Mouse (Mus musculus) hindbrain, postnatal 0 days (tissue): ENCODE measurements around the gene Srsf4. TPM values are rescaled to one million over a fixed set of nuclear protein-coding genes. Genes with fewer than 3 reads are reported as not detected.

Experiments used
- ATAC-seq: fragments of 200-750 bp; cut with Nextera tagmentation; 2 replicates; pipeline ENCODE4 v1.8.0; 2017; ENCODE audit warnings: mild to moderate bottlenecking, moderate TSS enrichment, moderate library complexity
- DNase-seq: peaks from one replicate; pipeline ENCODE4 v3.0.0-alpha.2; 2015; ENCODE audit warnings: low spot score
- H3K27ac ChIP-seq: fragments of 300-500 bp; sonication (generic); 2 replicates; pipeline ENCODE4 v1.5.1; 2014; ENCODE audit warnings: mild to moderate bottlenecking
- H3K27me3 ChIP-seq: fragments of 300-500 bp; sonication (generic); 2 replicates; pipeline ENCODE4 v1.6.1; 2014; ENCODE audit warnings: low read length, mixed read lengths; ENCODE audit not compliant: insufficient read depth
- H3K36me3 ChIP-seq: fragments of 300-500 bp; sonication (generic); 2 replicates; pipeline ENCODE4 v1.6.1; 2014; ENCODE audit warnings: low read length, mixed read lengths; ENCODE audit not compliant: insufficient read depth
- H3K4me1 ChIP-seq: fragments of 300-500 bp; sonication (generic); 2 replicates; pipeline ENCODE4 v1.6.1; 2014; ENCODE audit warnings: antibody characterized with exemption, low read length, mixed read lengths; ENCODE audit not compliant: insufficient read depth
- H3K4me2 ChIP-seq: fragments of 300-500 bp; sonication (generic); 2 replicates; pipeline ENCODE4 v1.6.1; 2014; ENCODE audit warnings: low read depth, mild to moderate bottlenecking, low read length, moderate library complexity, mixed read lengths
- H3K4me3 ChIP-seq: fragments of 300-500 bp; sonication (generic); 2 replicates; pipeline ENCODE4 v1.5.1; 2014; ENCODE audit warnings: low read length
- H3K9ac ChIP-seq: fragments of 300-500 bp; sonication (generic); replicated peaks from 2 replicates; pipeline ENCODE4 v1.6.1; 2014; ENCODE audit warnings: mild to moderate bottlenecking, low read length, moderate library complexity, mixed read lengths
- H3K9me3 ChIP-seq: fragments of 300-500 bp; sonication (generic); 2 replicates; pipeline ENCODE4 v1.6.1; 2016; ENCODE audit warnings: low read length, mixed read lengths
- CTCF ChIP-seq: IDR thresholded peaks from 2 replicates; pipeline ENCODE4 v1.5.1; 2016; ENCODE audit warnings: antibody characterized with exemption, control low read depth, low read depth
- WGBS: fragments of 180-500 bp; shearing (Covaris S2); extraction: QIAGEN DNeasy Blood & Tissue Kit; methylation state at CpG from one replicate; pipeline ENCODE4 v1.1.7; 2014; 5-methylcytosine and 5-hydroxymethylcytosine counted together
- polyA plus RNA-seq: library from polyadenylated mRNA; unstranded; fragments of >200 nt; fragmentation: Nextera tagmentation; extraction: Ambion mirVana; gene quantifications from 2 replicates; pipeline ENCODE4 v1.2.1, GENCODE M21; 2015
- total RNA-seq: library from RNA; depleted of rRNA; stranded (reverse); fragments of >200 nt; gene quantifications from 2 replicates; pipeline ENCODE4 v1.2.3, GENCODE M21; 2014

Srsf4 gene
- total and polyA plus RNA-seq, 2 experiments from 2014 or later = 25.9 to 76.0 TPM

DNA sequence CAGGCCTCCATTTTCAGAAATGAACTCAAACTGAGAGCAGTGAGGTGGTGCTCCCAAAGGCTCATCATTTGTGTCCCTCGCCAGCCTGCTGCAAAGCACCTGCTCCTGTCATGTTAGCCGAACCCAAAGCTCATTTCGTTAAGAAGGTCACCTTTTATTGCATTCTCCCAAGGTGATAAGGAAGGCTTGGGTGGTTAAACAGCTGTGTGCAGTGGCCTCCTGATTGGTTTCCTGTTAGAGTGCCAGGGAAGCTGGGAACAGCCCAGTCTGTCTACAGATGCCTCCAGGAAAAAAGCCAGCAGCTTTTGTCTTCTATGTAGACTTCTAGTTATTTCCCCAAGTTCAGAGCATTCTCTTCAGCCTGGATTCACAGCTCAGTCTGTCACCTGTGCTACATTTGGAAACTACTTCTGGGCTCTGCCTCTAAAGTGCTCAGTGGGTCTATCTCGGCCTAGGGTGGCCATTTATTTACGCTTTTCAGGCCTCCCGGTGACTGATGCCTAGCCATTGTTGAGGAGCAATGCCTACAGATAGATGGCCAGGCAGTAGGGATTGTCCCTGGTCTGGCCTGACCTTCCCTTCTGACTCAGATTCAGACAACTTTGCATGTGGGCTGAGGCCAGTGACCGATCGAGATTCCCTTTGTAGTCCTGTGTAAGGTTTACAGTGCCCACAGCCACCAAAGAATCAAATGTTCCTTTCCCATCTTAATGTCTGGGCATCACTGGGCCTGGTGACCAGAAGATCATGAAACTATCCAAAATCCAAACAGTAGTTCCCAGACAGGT lies 27.2 kb upstream of the Srsf4 start:
- H3K4me2 ChIP-seq = no peak overlapping the region
- 84% methylated on average over 8 of the region's 8 CpGs for WGBS
- DNase-seq (no peak), ATAC-seq (no peak)
- H3K9me3 ChIP-seq = no peaks in the 10 kb centered on the region
- 0 out of 2 replicates have a peak, but pooled peaks cover 4% of the 10 kb centered on the region for H3K27me3 ChIP-seq
- peaks cover 4% of the 10 kb centered on the region; the same call in 1 of the 2 replicates for H3K4me1 ChIP-seq
- TF ChIP-seq CTCF = no peak
- H3K9ac ChIP-seq = no peak overlapping the region
- H3K36me3 ChIP-seq = no peaks in the 10 kb centered on the region
- no peak overlapping the region for H3K4me3 ChIP-seq
- no peak overlapping the region for H3K27ac ChIP-seq

DNA sequence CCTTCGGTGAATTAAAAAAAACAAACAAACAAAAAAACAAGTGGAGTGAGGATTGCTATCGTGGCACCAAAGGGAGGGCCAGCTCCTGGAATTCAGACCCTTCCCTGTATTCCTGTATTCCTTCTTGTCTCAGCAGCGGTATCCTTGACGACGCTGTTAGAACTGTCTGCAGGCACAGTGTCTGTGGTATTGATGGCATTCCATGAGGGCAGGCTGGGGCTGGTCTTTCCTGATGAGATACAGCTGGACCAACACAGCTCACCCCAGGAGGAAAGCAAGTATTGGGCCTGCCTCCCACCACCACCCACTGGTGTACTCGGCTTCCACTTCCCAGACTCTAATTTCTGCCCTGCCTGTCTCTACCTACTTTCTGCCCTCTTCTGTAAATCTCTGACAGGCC lies 25.3 kb upstream of the Srsf4 start:
- TF ChIP-seq CTCF = no peak
- H3K4me3 ChIP-seq = no peak overlapping the region
- H3K9me3 ChIP-seq = no peaks in the 10 kb centered on the region
- H3K27ac ChIP-seq = no peak overlapping the region
- no peak for DNase-seq
- no peak overlapping the region for H3K9ac ChIP-seq
- no peak overlapping the region for H3K4me2 ChIP-seq
- H3K27me3 ChIP-seq = no peaks in the 10 kb centered on the region
- peaks cover 4% of the 10 kb centered on the region; the same call in 1 of the 2 replicates for H3K4me1 ChIP-seq
- no peak for ATAC-seq
- H3K36me3 ChIP-seq = no peaks in the 10 kb centered on the region
- WGBS = 70% methylated on average over 6 of the region's 6 CpGs

DNA sequence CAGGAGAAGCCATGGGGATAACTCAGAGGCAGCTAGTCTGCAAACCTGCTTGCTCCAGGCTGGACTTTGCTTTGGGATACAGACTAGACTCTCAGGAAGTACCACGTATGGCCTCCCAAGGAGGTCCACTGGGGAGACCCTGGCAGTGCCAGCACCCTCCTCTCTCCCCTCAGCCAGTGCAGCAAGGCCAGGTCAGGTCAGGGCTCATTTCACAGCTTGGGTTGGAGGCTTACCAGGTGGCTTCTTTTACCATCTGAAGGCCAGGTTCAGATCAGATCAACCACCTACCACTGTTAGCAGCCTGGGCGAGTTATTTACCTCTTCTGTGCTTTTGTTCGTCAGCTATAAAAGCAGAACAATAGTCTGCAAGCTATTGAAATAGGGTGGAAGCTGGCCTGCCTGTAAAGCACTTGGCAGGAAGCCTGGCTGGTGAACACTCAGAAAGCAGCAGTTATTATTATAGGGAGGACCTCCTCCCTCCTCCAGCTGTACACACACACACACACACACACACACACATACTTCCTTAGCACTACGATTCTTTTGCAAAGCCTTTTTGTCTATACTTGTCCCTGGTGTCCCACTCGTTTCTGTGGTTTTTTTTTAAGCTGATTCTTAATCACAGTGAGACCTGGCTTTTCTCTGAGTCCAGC lies 23.3 kb upstream of the Srsf4 start:
- Histone ChIP-seq H3K27ac (peak overlapping the region; percentile 51; the same call in 1 of the 2 replicates), H3K4me3 (no peak overlapping the region), H3K9ac (0 out of 2 replicates have a peak overlapping the region, but pooled peaks have one; percentile 9), H3K4me2 (no peak overlapping the region), H3K36me3 (no peaks in the 10 kb centered on the region), H3K27me3 (no peaks in the 10 kb centered on the region), H3K4me1 (no peaks in the 10 kb centered on the region), H3K9me3 (no peaks in the 10 kb centered on the region)
- TF ChIP-seq CTCF = no peak
- 16% methylated on average over 5 of the region's 5 CpGs for WGBS
- DNase-seq = peak; percentile 53
- ATAC-seq = no peak

DNA sequence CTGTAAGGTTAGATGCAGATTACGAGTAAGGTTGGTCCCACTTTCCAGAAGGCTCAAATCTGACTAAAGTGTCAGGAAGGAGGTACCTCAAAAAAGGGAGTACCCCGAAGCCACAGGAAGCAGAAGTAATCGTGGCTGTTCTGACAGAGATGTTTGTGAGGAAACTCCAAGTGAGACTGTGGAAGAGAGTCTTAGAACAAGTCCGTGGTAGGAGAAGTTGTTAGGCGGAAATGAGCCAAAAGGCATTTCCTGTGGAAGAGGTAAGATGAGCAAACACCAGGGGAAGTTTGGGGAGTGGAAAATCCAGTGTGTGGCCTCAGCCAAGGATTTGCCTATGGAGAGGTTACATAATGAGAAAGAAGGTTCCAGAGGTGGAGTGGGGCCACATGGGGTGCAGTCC lies 18.5 kb upstream of the Srsf4 start:
- peaks cover 11% of the 10 kb centered on the region; the same call in 1 of the 2 replicates for H3K36me3 ChIP-seq
- WGBS = 85% methylated on average over 5 of the region's 5 CpGs
- TF ChIP-seq CTCF = no peak
- no peak overlapping the region for H3K4me2 ChIP-seq
- no peaks in the 10 kb centered on the region for H3K4me1 ChIP-seq
- H3K9ac ChIP-seq = no peak overlapping the region
- no peaks in the 10 kb centered on the region for H3K9me3 ChIP-seq
- H3K4me3 ChIP-seq = no peak overlapping the region
- ATAC-seq (no peak), DNase-seq (no peak)
- no peak overlapping the region for H3K27ac ChIP-seq
- H3K27me3 ChIP-seq = no peaks in the 10 kb centered on the region

DNA sequence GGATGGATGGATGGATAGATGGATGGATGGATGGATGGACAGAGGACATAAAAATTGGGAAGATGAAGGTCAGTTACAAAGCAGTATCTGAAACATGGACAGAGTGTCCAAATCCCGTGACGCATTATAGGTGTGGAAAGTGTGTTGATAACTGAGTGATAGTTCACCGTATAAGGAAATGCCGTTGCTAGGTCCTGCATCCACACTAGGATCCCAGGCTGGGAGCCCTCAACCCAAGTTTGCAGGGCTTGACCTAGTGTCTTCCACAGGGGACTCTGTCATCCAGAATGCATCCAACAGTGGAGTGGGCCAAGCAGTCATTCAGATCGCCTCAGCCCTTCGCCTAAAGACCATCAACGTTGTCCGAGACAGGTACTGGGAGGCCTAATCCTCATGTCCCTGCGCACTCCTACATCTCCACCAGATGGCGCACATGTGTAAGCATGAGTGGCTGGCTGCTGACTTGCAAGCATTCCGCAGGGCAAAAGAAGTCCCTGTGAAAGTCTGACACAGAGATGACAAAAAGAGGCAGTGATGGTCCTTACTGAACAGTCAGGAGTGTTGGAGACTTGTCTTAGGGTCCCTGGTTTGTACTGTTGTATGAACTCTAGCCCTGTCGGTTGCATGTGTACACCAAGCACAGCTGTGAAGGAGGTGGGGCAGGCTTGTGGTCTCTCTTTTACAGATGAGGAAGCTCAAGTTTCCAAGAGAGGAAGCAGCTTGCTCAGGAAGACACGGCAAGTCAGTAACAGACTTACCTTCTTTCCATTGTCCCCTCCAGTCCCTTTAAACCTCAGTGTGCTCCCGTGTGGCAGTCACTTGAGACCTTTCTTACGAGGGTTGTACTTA lies 12.7 kb upstream of the Srsf4 start:
- no peak overlapping the region for H3K9ac ChIP-seq

DNA sequence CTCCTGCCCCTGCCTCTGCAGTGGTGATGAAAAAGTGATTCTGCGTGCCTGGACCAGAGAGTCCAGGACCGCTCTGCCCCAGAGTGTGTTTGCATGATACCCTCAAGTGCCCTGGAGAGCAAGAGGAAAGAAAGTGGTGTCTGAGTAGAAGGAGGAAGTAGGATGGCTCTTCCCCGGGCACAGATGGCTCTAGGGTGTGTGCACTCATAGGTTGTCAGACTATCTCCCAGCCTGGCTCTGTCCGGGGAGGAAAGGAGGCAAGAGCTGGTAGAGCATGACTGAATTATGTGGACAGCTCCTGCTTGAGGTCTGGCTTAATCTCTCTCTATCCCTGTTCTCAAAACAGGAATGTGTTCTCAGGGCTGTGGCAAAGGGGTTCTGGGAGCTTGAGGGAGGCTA lies 12.1 kb upstream of the Srsf4 start:
- DNase-seq (no peak), ATAC-seq (no peak)
- no peak for TF ChIP-seq CTCF
- Histone ChIP-seq H3K4me1 (no peaks in the 10 kb centered on the region), H3K9me3 (no peaks in the 10 kb centered on the region), H3K4me3 (no peak overlapping the region), H3K4me2 (no peak overlapping the region), H3K36me3 (peaks cover 20% of the 10 kb centered on the region; the same call in 1 of the 2 replicates), H3K27ac (no peak overlapping the region), H3K27me3 (no peaks in the 10 kb centered on the region), H3K9ac (no peak overlapping the region)
- whole genome bisulfite sequencing = 85% methylated on average over 4 of the region's 4 CpGs

More for the DNA sequence above, 12.7 kb upstream of the Srsf4 start:
- no peaks in the 10 kb centered on the region for H3K9me3 ChIP-seq
- DNase-seq (peak; percentile 89), ATAC-seq (no peak)
- WGBS = 51% methylated on average over 15 of the region's 15 CpGs
- no peaks in the 10 kb centered on the region for H3K4me1 ChIP-seq
- H3K27ac ChIP-seq = no peak overlapping the region
- peaks cover 20% of the 10 kb centered on the region; the same call in 1 of the 2 replicates for H3K36me3 ChIP-seq
- no peaks in the 10 kb centered on the region for H3K27me3 ChIP-seq
- TF ChIP-seq CTCF = peak; percentile 99
- no peak overlapping the region for H3K4me3 ChIP-seq
- no peak overlapping the region for H3K4me2 ChIP-seq
